Mouse (Mus musculus) liver, adult 2 months (tissue): Measurements from ENCODE around the gene Cma2. TPM values are rescaled to one million over a fixed set of nuclear protein-coding genes. Genes with fewer than 3 reads are reported as not detected.
"Not testable (repeated sequence)": the region's sequence is repeated elsewhere in the genome, so short reads cannot be mapped to it uniquely, and the experiment has no call there.

ENCODE experiments used
- DNase-seq: peaks from one replicate; pipeline ENCODE4 v3.0.0-alpha.2; 2011; ENCODE audit warnings: low read depth, low spot score; ENCODE audit errors: extremely low read depth
- H3K27ac ChIP-seq: fragments of 200-500 bp; replicated peaks from 2 replicates; pipeline ENCODE4 v1.5.1; 2012; ENCODE audit warnings: low read depth, mild to moderate bottlenecking, control low read depth, inconsistent platforms, low read length; ENCODE audit not compliant: insufficient read depth
- H3K27me3 ChIP-seq: fragments of 200-500 bp; 2 replicates; pipeline ENCODE4 v1.6.1; 2012; ENCODE audit warnings: mild to moderate bottlenecking, moderate library complexity, low read length, inconsistent platforms; ENCODE audit not compliant: control insufficient read depth, insufficient read depth
- H3K36me3 ChIP-seq: fragments of 200-500 bp; 2 replicates; pipeline ENCODE4 v1.6.1; 2012; ENCODE audit warnings: low read length, inconsistent platforms; ENCODE audit not compliant: control insufficient read depth, insufficient read depth
- H3K4me1 ChIP-seq: fragments of 200-500 bp; 2 replicates; pipeline ENCODE4 v1.6.1; 2011; ENCODE audit warnings: low read length; ENCODE audit not compliant: control insufficient read depth, insufficient read depth
- H3K4me3 ChIP-seq: fragments of 200-500 bp; 2 replicates; pipeline ENCODE4 v1.5.1; 2011; ENCODE audit warnings: low read depth, mild to moderate bottlenecking, control low read depth, low read length, moderate library complexity; ENCODE audit not compliant: insufficient read depth
- H3K79me2 ChIP-seq: fragments of 200-500 bp; 2 replicates; pipeline ENCODE4 v1.6.1; 2012; ENCODE audit warnings: inconsistent platforms, mild to moderate bottlenecking, low read length, moderate library complexity; ENCODE audit not compliant: control insufficient read depth, insufficient read depth
- H3K9ac ChIP-seq: fragments of 200-500 bp; 2 replicates; pipeline ENCODE4 v1.6.1; 2012; ENCODE audit warnings: low read depth, mild to moderate bottlenecking, control low read depth, inconsistent platforms, low read length
- CTCF ChIP-seq: fragments of 200-500 bp; IDR thresholded peaks from 2 replicates; pipeline ENCODE4 v1.5.1; 2011; ENCODE audit warnings: low read depth, low read length, control low read depth
- POLR2A ChIP-seq: fragments of 200-500 bp; IDR thresholded peaks from 2 replicates; pipeline ENCODE4 v1.6.1; 2011; ENCODE audit warnings: low read length, control low read depth; ENCODE audit not compliant: insufficient read depth; ENCODE audit errors: extremely low read depth
- WGBS: fragments of 180-500 bp; shearing (Covaris S2); methylation state at CpG from one replicate; pipeline ENCODE4 v1.1.7; 2018; 5-methylcytosine and 5-hydroxymethylcytosine counted together
- polyA plus RNA-seq: library from polyadenylated mRNA; depleted of rRNA; stranded (reverse); fragments of >200 nt; gene quantifications from 2 replicates; pipeline ENCODE4 v1.2.3, GENCODE M21; 2012; rRNA removed
- total RNA-seq: library from RNA; depleted of rRNA; stranded (reverse); fragments of >200 nt; gene quantifications from 2 replicates; pipeline ENCODE4 v1.2.3, GENCODE M21; 2014; rRNA removed

Gene Cma2
- total and polyA plus RNA-seq, 2 experiments = not detected

GRCm38 (mm10) chr14:56019446-56019845 lies 68.7 kb downstream of the Cma2 start:
- no peak for DNase-seq
- WGBS = 38% methylated on average over 1 of the region's 1 CpGs
- no peak overlapping the region for H3K27ac ChIP-seq
- no peaks in the 10 kb centered on the region for H3K36me3 ChIP-seq
- no peaks in the 10 kb centered on the region for H3K79me2 ChIP-seq
- no peak overlapping the region for H3K9ac ChIP-seq
- H3K4me3 ChIP-seq = no peak overlapping the region
- no peaks in the 10 kb centered on the region for H3K4me1 ChIP-seq
- no peak for TF ChIP-seq CTCF
- no peak for TF ChIP-seq POLR2A
- no peaks in the 10 kb centered on the region for H3K27me3 ChIP-seq

- DNase-seq, H3K27ac ChIP-seq, H3K36me3 ChIP-seq, H3K79me2 ChIP-seq, H3K4me1 ChIP-seq, H3K9ac ChIP-seq, H3K4me3 ChIP-seq, H3K27me3 ChIP-seq: not testable (repeated sequence)
- 72% methylated on average over 4 of the region's 4 CpGs for WGBS
These were observed 70.5 kb downstream of the Cma2 start for GRCm38 (mm10) chr14:56021305-56021704.

Other genes starting within 250 kb of the Cma2 start
- gene Tgm1, start 237.1 kb upstream of the Cma2 start, total RNA-seq = 7.9 and 8.4 TPM in 2 replicates
- gene Tgm1, start 237.1 kb upstream of the Cma2 start, polyA plus RNA-seq = 22.8 and 24.2 TPM in 2 replicates
- 28.7 and 31.5 TPM in 2 replicates for gene Rabggta, start 228.7 kb upstream of the Cma2 start, total RNA-seq
- gene Rabggta, start 228.7 kb upstream of the Cma2 start, polyA plus RNA-seq = 64.0 and 65.1 TPM in 2 replicates
- gene Dhrs1, start 205.3 kb upstream of the Cma2 start, total RNA-seq = 109 and 140 TPM in 2 replicates
- 263 and 286 TPM in 2 replicates for gene Dhrs1, start 205.3 kb upstream of the Cma2 start, polyA plus RNA-seq
- gene Nop9, start 205.3 kb upstream of the Cma2 start, total RNA-seq = 11.0 and 13.0 TPM in 2 replicates
- gene Nop9, start 205.3 kb upstream of the Cma2 start, polyA plus RNA-seq = 11.8 and 15.1 TPM in 2 replicates
- 101 and 128 TPM in 2 replicates for gene Cideb, start 192.5 kb upstream of the Cma2 start, total RNA-seq
- gene Cideb, start 192.5 kb upstream of the Cma2 start, polyA plus RNA-seq = 483 and 586 TPM in 2 replicates
- gene Ltb4r2, start 189.6 kb upstream of the Cma2 start, total RNA-seq = 0.74 and 0.94 TPM in 2 replicates
- gene Ltb4r2, start 189.6 kb upstream of the Cma2 start, polyA plus RNA-seq = 1.9 and 2.6 TPM in 2 replicates
- 0.28 and 0.34 TPM in 2 replicates for gene Ltb4r1, start 185.0 kb upstream of the Cma2 start, total RNA-seq
- 0.80 and 1.4 TPM in 2 replicates for gene Ltb4r1, start 185.0 kb upstream of the Cma2 start, polyA plus RNA-seq
- gene Adcy4, start 166.9 kb upstream of the Cma2 start, total RNA-seq = 2.4 and 3.6 TPM in 2 replicates
- 3.3 and 4.5 TPM in 2 replicates for gene Adcy4, start 166.9 kb upstream of the Cma2 start, polyA plus RNA-seq
- 0.94 and 1.8 TPM in 2 replicates for gene Ripk3, start 162.1 kb upstream of the Cma2 start, total RNA-seq
- gene Ripk3, start 162.1 kb upstream of the Cma2 start, polyA plus RNA-seq = 1.4 and 4.0 TPM in 2 replicates
- gene Nfatc4, start 127.8 kb upstream of the Cma2 start, total RNA-seq = 0.18 and 0.60 TPM in 2 replicates
- 0.30 and 0.43 TPM in 2 replicates for gene Nfatc4, start 127.8 kb upstream of the Cma2 start, polyA plus RNA-seq
- 0.65 and 0.81 TPM in 2 replicates for gene Nynrin, start 97.0 kb upstream of the Cma2 start, total RNA-seq
- 0.66 and 0.71 TPM in 2 replicates for gene Nynrin, start 97.0 kb upstream of the Cma2 start, polyA plus RNA-seq
- 0.18 and 0.34 TPM in 2 replicates for gene Cbln3, start 66.6 kb upstream of the Cma2 start, total RNA-seq
- gene Cbln3, start 66.6 kb upstream of the Cma2 start, polyA plus RNA-seq = 0.49 and 0.64 TPM in 2 replicates
- gene Khnyn, start 66.0 kb upstream of the Cma2 start, total RNA-seq = 29.8 and 32.5 TPM in 2 replicates
- gene Khnyn, start 66.0 kb upstream of the Cma2 start, polyA plus RNA-seq = 13.3 and 15.4 TPM in 2 replicates
- 7.0 and 10.4 TPM in 2 replicates for gene Sdr39u1, start 50.7 kb upstream of the Cma2 start, total RNA-seq
- gene Sdr39u1, start 50.7 kb upstream of the Cma2 start, polyA plus RNA-seq = 13.4 and 16.1 TPM in 2 replicates
- gene Cma1, start 6.3 kb upstream of the Cma2 start, total RNA-seq = not detected in 2 replicates
- not detected in 2 replicates for gene Cma1, start 6.3 kb upstream of the Cma2 start, polyA plus RNA-seq
- gene Mcpt1, start 67.0 kb downstream of the Cma2 start, total RNA-seq = not detected in 2 replicates
- gene Mcpt1, start 67.0 kb downstream of the Cma2 start, polyA plus RNA-seq = not detected in 2 replicates
- gene Mcpt9, start 79.5 kb downstream of the Cma2 start, total RNA-seq = not detected in 2 replicates
- not detected in 2 replicates for gene Mcpt9, start 79.5 kb downstream of the Cma2 start, polyA plus RNA-seq
- not detected in 2 replicates for gene Mcpt2, start 91.1 kb downstream of the Cma2 start, total RNA-seq
- gene Mcpt2, start 91.1 kb downstream of the Cma2 start, polyA plus RNA-seq = not detected in 2 replicates
- gene Mcpt4, start 111.3 kb downstream of the Cma2 start, total RNA-seq = not detected in 2 replicates
- not detected in 2 replicates for gene Mcpt4, start 111.3 kb downstream of the Cma2 start, polyA plus RNA-seq
- gene Mcpt8, start 134.3 kb downstream of the Cma2 start, total RNA-seq = not detected in 2 replicates
- not detected in 2 replicates for gene Mcpt8, start 134.3 kb downstream of the Cma2 start, polyA plus RNA-seq
- not detected in 2 replicates for gene Ctsg, start 151.6 kb downstream of the Cma2 start, total RNA-seq
- not detected in 2 replicates for gene Ctsg, start 151.6 kb downstream of the Cma2 start, polyA plus RNA-seq
- not detected in 2 replicates for gene Gzme, start 169.6 kb downstream of the Cma2 start, total RNA-seq
- gene Gzme, start 169.6 kb downstream of the Cma2 start, polyA plus RNA-seq = not detected in 2 replicates
- gene Gzmd, start 181.6 kb downstream of the Cma2 start, total RNA-seq = not detected in 2 replicates
- gene Gzmd, start 181.6 kb downstream of the Cma2 start, polyA plus RNA-seq = not detected in 2 replicates
- not detected in 2 replicates for gene Gzmg, start 208.6 kb downstream of the Cma2 start, total RNA-seq
- not detected in 2 replicates for gene Gzmg, start 208.6 kb downstream of the Cma2 start, polyA plus RNA-seq
- not detected in 2 replicates for gene Gzmn, start 223.6 kb downstream of the Cma2 start, total RNA-seq
- not detected in 2 replicates for gene Gzmn, start 223.6 kb downstream of the Cma2 start, polyA plus RNA-seq